Mouse (Mus musculus): ENCODE measurements around the gene Fry.

DNA sequence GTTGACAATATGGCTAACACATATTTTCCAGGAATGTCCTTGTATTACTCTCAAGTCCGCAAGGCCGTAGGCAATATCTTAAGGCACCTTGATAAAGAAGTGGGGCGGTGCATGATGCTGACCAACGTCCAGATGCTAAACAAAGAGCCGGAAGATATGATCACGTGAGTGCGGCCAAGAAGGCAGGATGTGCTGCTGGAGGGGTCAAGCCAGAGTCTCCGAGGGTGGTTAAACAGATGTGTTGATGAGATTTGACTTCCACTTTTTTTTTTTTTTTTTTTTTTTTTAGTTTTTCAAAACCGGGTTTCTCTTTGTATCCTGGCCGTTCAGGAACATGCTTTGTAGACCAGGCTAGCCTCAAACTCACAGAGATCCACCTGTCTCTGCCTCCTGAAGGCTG lies 262.3 kb downstream of the Fry start:
- TF ChIP-seq CTCF (IDR thresholded peaks at IDR 0.05; ENCODE audit: low read depth): no peak
- no peak for TF ChIP-seq EP300 (IDR thresholded peaks at IDR 0.05; ENCODE audit: low read depth)
